Mouse (Mus musculus): ENCODE results near the gene Pik3c2g. TPM values are rescaled to one million over a fixed set of nuclear protein-coding genes. Genes with fewer than 3 reads are reported as not detected.
"Not testable (repeated sequence)": the region's sequence is repeated elsewhere in the genome, so short reads cannot be mapped to it uniquely, and the experiment has no call there.

The Pik3c2g gene
- polyA plus RNA-seq, 1 experiment from 2014 or later = 0.10 TPM

DNA sequence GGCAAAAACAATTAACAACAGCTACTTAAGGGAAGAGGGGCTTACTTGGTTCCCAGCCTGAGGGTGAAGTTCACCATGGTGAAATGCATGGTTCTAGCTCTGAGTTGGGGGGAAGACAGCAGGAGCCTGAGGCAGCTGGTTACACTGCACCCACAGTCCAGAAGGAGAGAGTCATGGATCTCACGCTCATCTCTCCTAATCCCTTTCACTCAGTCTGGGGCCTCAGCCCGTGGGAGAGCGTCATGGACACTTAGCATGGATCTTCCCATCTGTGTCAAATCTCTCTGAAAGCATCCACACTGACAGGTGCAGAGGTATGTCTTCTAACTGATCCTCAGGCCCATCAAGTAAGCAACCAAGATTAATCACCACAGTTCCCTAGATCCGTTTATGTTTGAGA lies 320.1 kb downstream of the Pik3c2g start:
- H3K36me3 ChIP-seq (ENCODE audit: control insufficient read depth, insufficient read depth, low read length) = no peaks in the 10 kb centered on the region
- H3K4me2 ChIP-seq (ENCODE audit: low read length) = no peak overlapping the region
- no peaks in the 10 kb centered on the region for H3K27me3 ChIP-seq (replicated peaks; ENCODE audit: control insufficient read depth, insufficient read depth, low read length)
- H3K9me3 ChIP-seq (replicated peaks; ENCODE audit: control insufficient read depth, low read length) = no peaks in the 10 kb centered on the region
- H3K27ac ChIP-seq (ENCODE audit: low read depth, low read length) = no peak overlapping the region
- no peak overlapping the region for H3K4me3 ChIP-seq (ENCODE audit: low read depth, low read length)
- H3K9ac ChIP-seq (ENCODE audit: low read length) = no peak overlapping the region
- no peaks in the 10 kb centered on the region for H3K4me1 ChIP-seq (ENCODE audit: control insufficient read depth, insufficient read depth, low read length)
- no peak for DNase-seq (ENCODE audit: low spot score)
- WGBS = 70% methylated on average over 4 of the region's 4 CpGs
- no peak for ATAC-seq

DNA sequence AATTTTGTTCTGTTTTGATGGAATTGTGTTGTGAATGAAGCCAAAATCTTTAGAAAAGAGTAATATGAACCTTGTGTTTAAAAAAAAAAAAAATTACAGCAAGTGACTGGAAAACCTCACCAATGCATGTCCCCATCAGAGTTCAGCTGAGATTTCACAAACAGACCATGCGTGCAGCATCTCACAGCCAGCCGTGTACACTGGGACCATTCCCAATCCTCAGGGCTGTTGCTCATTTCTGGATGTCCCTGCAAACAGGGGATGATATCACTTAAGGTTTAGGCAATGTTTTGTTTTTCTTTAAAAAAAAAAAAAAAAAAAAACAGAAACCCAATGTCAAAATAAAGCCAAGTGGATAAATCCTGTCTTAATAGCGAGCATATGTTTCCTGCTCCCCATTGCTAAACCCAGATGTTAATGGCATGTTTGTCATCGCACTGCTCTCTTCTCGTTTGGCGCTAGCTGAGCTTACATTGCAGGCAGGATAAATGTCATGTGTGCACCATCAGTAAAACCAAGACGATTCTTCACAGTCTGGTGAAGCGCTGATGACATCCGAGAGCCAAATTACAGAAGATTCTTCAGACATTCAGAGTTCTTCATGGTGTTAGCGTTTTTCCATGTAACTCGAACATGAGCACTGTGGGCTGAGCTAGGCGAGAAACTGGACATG lies 322.1 kb downstream of the Pik3c2g start:
- no peaks in the 10 kb centered on the region for H3K9me3 ChIP-seq (replicated peaks; ENCODE audit: control insufficient read depth, low read length)
- H3K27ac ChIP-seq (ENCODE audit: low read depth, low read length) = no peak overlapping the region
- DNase-seq (ENCODE audit: low spot score) (peak; percentile 56), ATAC-seq (no peak)
- no peaks in the 10 kb centered on the region for H3K27me3 ChIP-seq (replicated peaks; ENCODE audit: control insufficient read depth, insufficient read depth, low read length)
- 64% methylated on average over 12 of the region's 12 CpGs for WGBS
- H3K36me3 ChIP-seq (ENCODE audit: control insufficient read depth, insufficient read depth, low read length) = no peaks in the 10 kb centered on the region
- H3K9ac ChIP-seq (ENCODE audit: low read length) = no peak overlapping the region
- H3K4me1 ChIP-seq (ENCODE audit: control insufficient read depth, insufficient read depth, low read length) = no peaks in the 10 kb centered on the region
- H3K4me2 ChIP-seq (ENCODE audit: low read length) = no peak overlapping the region
- no peak overlapping the region for H3K4me3 ChIP-seq (ENCODE audit: low read depth, low read length)

DNA sequence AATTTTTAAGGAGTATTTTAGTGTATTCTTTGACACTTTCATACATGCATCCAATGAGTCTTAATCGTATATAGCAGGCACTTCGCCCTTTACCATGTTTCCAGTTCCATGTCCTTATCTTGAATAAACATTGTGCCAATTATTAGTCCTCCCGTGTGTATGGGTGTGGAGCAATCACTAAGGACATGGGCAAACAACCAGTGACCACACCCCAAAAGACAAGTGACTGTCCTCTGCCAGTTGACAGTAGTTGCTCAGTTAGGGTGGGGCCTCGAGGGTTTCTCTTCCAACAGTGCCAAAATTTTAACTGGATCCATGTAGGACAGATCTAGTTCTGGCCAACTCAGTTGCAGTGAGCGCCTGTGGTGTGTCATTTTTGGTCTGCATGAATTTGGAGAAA lies 341.7 kb downstream of the Pik3c2g start:
- H3K36me3 ChIP-seq (ENCODE audit: control insufficient read depth, insufficient read depth, low read length) = no peaks in the 10 kb centered on the region
- H3K4me2 ChIP-seq (ENCODE audit: low read length) = no peak overlapping the region
- no peaks in the 10 kb centered on the region for H3K27me3 ChIP-seq (replicated peaks; ENCODE audit: control insufficient read depth, insufficient read depth, low read length)
- no peak for DNase-seq (ENCODE audit: low spot score)
- H3K4me1 ChIP-seq (ENCODE audit: control insufficient read depth, insufficient read depth, low read length) = no peaks in the 10 kb centered on the region
- H3K9ac ChIP-seq (ENCODE audit: low read length) = no peak overlapping the region
- H3K4me3 ChIP-seq (ENCODE audit: low read depth, low read length) = no peak overlapping the region
- H3K9me3 ChIP-seq (replicated peaks; ENCODE audit: control insufficient read depth, low read length) = no peaks in the 10 kb centered on the region
- WGBS = 88% methylated on average over 5 of the region's 5 CpGs
- no peak overlapping the region for H3K27ac ChIP-seq (ENCODE audit: low read depth, low read length)
- ATAC-seq = no peak

DNA sequence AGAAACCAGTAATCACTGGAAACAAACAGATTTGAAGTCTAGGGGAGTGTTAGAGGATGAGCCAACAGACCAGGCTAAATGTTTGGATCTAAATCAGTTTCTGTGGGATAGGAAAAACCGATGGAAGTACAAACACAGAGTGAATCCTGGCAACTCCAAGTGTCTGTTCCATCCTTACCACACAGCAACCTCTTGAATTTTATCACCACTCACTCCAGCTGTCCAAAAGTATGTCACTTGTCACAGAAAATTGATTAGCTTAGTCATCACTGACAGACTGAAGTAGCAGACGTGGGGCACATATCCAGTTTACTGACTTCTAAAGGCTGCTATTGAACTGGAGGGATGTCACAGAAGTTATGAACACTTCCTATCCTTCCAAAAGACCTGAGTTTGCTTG lies 347.8 kb downstream of the Pik3c2g start:
- H3K4me2 ChIP-seq (ENCODE audit: low read length) = no peak overlapping the region
- DNase-seq (ENCODE audit: low spot score) (peak; percentile 54), ATAC-seq (peak; percentile 29; the same call in 1 of the 2 replicates)
- 60% methylated on average over 2 of the region's 2 CpGs for WGBS
- no peaks in the 10 kb centered on the region for H3K27me3 ChIP-seq (replicated peaks; ENCODE audit: control insufficient read depth, insufficient read depth, low read length)
- no peaks in the 10 kb centered on the region for H3K4me1 ChIP-seq (ENCODE audit: control insufficient read depth, insufficient read depth, low read length)
- H3K27ac ChIP-seq (ENCODE audit: low read depth, low read length) = no peak overlapping the region
- H3K36me3 ChIP-seq (ENCODE audit: control insufficient read depth, insufficient read depth, low read length) = no peaks in the 10 kb centered on the region
- H3K4me3 ChIP-seq (ENCODE audit: low read depth, low read length) = no peak overlapping the region
- no peaks in the 10 kb centered on the region for H3K9me3 ChIP-seq (replicated peaks; ENCODE audit: control insufficient read depth, low read length)
- H3K9ac ChIP-seq (ENCODE audit: low read length) = no peak overlapping the region

DNA sequence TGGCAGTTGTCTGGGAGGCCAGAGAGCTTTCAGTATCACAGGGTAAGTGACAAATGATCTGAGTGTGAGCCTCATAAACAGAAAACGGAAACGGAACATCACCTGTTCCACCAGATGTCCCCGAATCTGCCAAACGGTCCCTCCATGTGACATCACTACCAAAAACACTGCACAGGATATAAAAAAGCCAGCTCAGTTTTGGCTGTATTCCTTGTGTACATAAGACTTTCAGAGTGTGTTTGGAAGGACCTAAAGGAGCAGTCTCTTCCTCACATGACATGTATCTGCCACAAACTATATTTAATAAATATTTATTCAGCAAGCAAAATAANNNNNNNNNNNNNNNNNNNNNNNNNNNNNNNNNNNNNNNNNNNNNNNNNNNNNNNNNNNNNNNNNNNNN lies 350.6 kb downstream of the Pik3c2g start:
- not testable (repeated sequence) for H3K9ac ChIP-seq (ENCODE audit: low read length); H3K36me3 ChIP-seq (ENCODE audit: control insufficient read depth, insufficient read depth, low read length); ATAC-seq; H3K4me3 ChIP-seq (ENCODE audit: low read depth, low read length); H3K4me1 ChIP-seq (ENCODE audit: control insufficient read depth, insufficient read depth, low read length); DNase-seq (ENCODE audit: low spot score); H3K27me3 ChIP-seq (replicated peaks; ENCODE audit: control insufficient read depth, insufficient read depth, low read length); H3K27ac ChIP-seq (ENCODE audit: low read depth, low read length); H3K9me3 ChIP-seq (replicated peaks; ENCODE audit: control insufficient read depth, low read length); H3K4me2 ChIP-seq (ENCODE audit: low read length)
- WGBS = 86% methylated on average over 4 of the region's 4 CpGs

DNA sequence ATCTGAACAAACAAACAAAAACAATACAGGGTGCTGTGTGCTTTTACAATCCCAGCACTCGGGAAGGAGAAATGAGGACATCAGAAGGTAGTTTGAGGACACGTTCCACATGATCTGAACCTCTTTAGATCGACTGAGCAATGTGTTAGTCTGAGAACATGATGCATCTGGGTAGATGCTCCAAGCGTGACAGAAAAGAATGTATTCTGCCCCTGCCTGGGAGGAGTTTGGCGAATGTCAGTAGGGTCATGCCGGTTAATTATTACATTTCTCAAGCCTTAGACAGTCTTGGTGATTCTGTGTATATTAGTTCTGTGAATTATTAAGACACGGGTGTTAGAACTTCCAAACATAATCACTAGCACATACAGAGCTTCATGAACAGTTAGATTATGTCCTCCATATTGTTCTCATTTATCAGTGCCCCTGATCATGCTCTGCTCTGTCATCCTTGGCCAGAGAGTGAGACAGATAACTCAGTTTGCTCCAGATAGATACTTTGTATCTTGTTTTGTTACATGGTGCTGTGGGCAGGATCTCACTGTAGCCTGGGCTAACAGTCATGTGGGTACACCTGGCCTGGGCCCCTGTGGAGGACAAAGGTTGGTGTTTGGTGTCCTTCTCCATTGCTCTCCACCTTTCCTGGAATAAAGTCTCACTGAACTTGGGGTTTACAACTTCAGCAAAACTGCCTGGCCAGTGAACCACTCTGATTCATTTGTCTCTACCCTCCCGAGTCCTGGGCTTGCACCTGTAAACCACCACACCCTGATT lies 360.3 kb downstream of the Pik3c2g start:
- Histone ChIP-seq H3K4me2 (ENCODE audit: low read length) (no peak overlapping the region), H3K4me1 (ENCODE audit: control insufficient read depth, insufficient read depth, low read length) (no peaks in the 10 kb centered on the region), H3K9me3 (replicated peaks; ENCODE audit: control insufficient read depth, low read length) (no peaks in the 10 kb centered on the region), H3K4me3 (ENCODE audit: low read depth, low read length) (no peak overlapping the region), H3K36me3 (ENCODE audit: control insufficient read depth, insufficient read depth, low read length) (no peaks in the 10 kb centered on the region), H3K27me3 (replicated peaks; ENCODE audit: control insufficient read depth, insufficient read depth, low read length) (no peaks in the 10 kb centered on the region), H3K9ac (ENCODE audit: low read length) (no peak overlapping the region), H3K27ac (ENCODE audit: low read depth, low read length) (no peak overlapping the region)
- ATAC-seq = no peak
- DNase-seq (ENCODE audit: low spot score) = no peak
- 90% methylated on average over 8 of the region's 8 CpGs for WGBS

DNA sequence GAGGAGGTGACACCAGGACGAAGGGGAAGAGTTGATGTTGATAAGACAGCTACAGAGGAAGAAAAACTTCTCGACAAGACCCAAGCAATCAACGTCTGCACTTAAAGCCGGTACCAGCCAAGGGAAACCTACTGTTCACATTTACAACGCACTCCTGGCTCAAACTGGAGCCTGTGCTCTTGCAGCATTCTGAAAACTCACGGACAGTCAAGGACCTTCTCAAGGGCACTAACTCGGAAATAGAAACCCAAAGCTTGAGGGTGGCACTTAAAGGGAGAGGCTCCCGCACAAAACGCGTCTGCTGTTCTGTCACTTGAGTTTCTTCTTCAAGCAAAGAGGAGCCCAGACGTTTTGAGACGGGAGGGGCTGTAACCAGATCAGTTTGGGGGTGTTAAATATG lies 366.6 kb downstream of the Pik3c2g start:
- no peaks in the 10 kb centered on the region for H3K27me3 ChIP-seq (replicated peaks; ENCODE audit: control insufficient read depth, insufficient read depth, low read length)
- H3K4me2 ChIP-seq (ENCODE audit: low read length) = no peak overlapping the region
- no peak overlapping the region for H3K27ac ChIP-seq (ENCODE audit: low read depth, low read length)
- H3K4me1 ChIP-seq (ENCODE audit: control insufficient read depth, insufficient read depth, low read length) = no peaks in the 10 kb centered on the region
- H3K36me3 ChIP-seq (ENCODE audit: control insufficient read depth, insufficient read depth, low read length) = no peaks in the 10 kb centered on the region
- H3K9me3 ChIP-seq (replicated peaks; ENCODE audit: control insufficient read depth, low read length) = no peaks in the 10 kb centered on the region
- DNase-seq (ENCODE audit: low spot score) (no peak), ATAC-seq (no peak)
- 85% methylated on average over 12 of the region's 12 CpGs for WGBS
- H3K4me3 ChIP-seq (ENCODE audit: low read depth, low read length) = no peak overlapping the region
- H3K9ac ChIP-seq (ENCODE audit: low read length) = no peak overlapping the region

DNA sequence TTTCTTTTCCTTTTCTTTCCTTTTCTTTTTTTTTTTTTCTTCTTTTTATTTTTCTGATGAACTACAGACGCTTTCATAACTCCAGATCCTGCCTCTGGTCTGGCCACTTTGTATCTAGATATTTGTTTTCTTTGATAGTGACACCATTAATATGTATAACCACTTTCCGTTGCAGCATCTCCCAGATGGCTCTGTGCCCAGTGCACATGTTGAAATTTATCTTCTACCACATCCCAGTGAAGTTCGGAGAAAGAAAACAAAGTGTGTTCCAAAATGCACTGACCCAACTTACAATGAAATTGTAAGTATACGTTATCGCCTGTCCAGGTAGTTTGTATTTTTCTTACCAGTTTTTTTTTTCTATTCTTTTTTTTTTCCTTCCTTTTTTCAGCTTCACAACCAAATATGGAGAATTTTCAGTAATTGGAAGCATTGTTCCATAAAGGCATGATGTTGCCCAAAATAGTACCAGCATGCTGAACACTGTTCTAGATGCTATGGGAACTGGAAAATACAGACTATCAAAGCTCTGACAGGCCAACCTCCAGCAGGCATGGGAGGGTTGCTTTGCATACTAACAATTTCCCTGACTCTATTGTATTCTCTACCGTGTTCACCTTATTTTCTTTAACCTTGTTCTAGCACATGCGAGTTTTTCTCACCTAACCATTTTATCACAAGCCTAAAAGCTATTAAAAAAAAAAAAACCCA lies 370.7 kb downstream of the Pik3c2g start:
- no peak for DNase-seq (ENCODE audit: low spot score)
- Histone ChIP-seq H3K4me3 (ENCODE audit: low read depth, low read length) (no peak overlapping the region), H3K27me3 (replicated peaks; ENCODE audit: control insufficient read depth, insufficient read depth, low read length) (no peaks in the 10 kb centered on the region), H3K4me1 (ENCODE audit: control insufficient read depth, insufficient read depth, low read length) (no peaks in the 10 kb centered on the region), H3K9ac (ENCODE audit: low read length) (no peak overlapping the region), H3K36me3 (ENCODE audit: control insufficient read depth, insufficient read depth, low read length) (no peaks in the 10 kb centered on the region), H3K9me3 (replicated peaks; ENCODE audit: control insufficient read depth, low read length) (no peaks in the 10 kb centered on the region), H3K27ac (ENCODE audit: low read depth, low read length) (no peak overlapping the region), H3K4me2 (ENCODE audit: low read length) (no peak overlapping the region)
- ATAC-seq = no peak
- 67% methylated on average over 7 of the region's 7 CpGs for WGBS

DNA sequence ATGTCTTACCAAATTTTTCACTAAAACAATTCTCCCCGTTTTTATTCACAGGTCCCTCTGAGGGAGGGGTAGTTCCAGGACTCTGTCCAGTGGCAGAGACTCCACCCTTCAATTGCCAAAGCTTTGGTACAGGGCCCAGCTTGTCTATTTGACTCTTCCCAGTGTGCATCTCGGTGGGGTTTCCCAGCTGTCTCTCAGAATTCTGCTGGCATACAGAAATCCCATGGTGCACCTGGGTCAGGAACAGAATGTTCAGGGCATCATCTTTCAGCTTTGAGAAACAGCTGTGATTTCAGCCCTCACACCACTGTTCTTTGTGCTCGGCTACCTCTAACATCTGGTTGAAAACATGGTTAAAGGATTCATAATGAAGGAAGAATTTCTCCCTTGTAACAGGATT lies 376.8 kb downstream of the Pik3c2g start:
- Histone ChIP-seq H3K27me3 (replicated peaks; ENCODE audit: control insufficient read depth, insufficient read depth, low read length) (no peaks in the 10 kb centered on the region), H3K9ac (ENCODE audit: low read length) (no peak overlapping the region), H3K4me1 (ENCODE audit: control insufficient read depth, insufficient read depth, low read length) (0 out of 2 replicates have a peak, but pooled peaks cover 5% of the 10 kb centered on the region), H3K4me3 (ENCODE audit: low read depth, low read length) (no peak overlapping the region), H3K27ac (ENCODE audit: low read depth, low read length) (no peak overlapping the region), H3K36me3 (ENCODE audit: control insufficient read depth, insufficient read depth, low read length) (no peaks in the 10 kb centered on the region), H3K4me2 (ENCODE audit: low read length) (no peak overlapping the region), H3K9me3 (replicated peaks; ENCODE audit: control insufficient read depth, low read length) (no peaks in the 10 kb centered on the region)
- WGBS = 68% methylated on average over 3 of the region's 3 CpGs
- ATAC-seq (no peak), DNase-seq (ENCODE audit: low spot score) (no peak)
